Mouse (Mus musculus) MEL (cell line): Measurements from ENCODE around the gene Mlx. TPM values are rescaled to one million over a fixed set of nuclear protein-coding genes. Genes with fewer than 3 reads are reported as not detected.

Experiments
- DNase-seq: peaks from one replicate; pipeline ENCODE4 v3.0.0; 2011; ENCODE audit warnings: low read depth, low spot score
- H3K27ac ChIP-seq: 2 replicates; pipeline ENCODE4 v1.5.1; 2012; ENCODE audit warnings: low read depth, mild to moderate bottlenecking, control low read depth, low read length, moderate library complexity; ENCODE audit not compliant: control insufficient read depth
- H3K27me3 ChIP-seq, 2 experiments: fragments of 150-350 bp in 1 of 2; sonication (generic) in 1 of 2; 2 replicates each; pipeline ENCODE4 v1.6.1; 2012; ENCODE audit warnings: low read length in 2 of 2, mild to moderate bottlenecking in 2 of 2, improper control_type of control experiment in 1 of 2, moderate library complexity in 1 of 2; ENCODE audit not compliant: insufficient read depth in 2 of 2, control insufficient read depth in 1 of 2
- H3K36me3 ChIP-seq, 2 experiments: 2 replicates each; pipeline ENCODE4 v1.6.1; 2012 to 2014; ENCODE audit warnings: low read length in 2 of 2, improper control_type of control experiment in 1 of 2, inconsistent platforms in 1 of 2, mild to moderate bottlenecking in 1 of 2; ENCODE audit not compliant: insufficient read depth in 2 of 2, control insufficient read depth in 1 of 2
- H3K4me1 ChIP-seq, 2 experiments: fragments of 150-350 bp in 1 of 2; sonication (generic) in 1 of 2; 2 replicates each; pipeline ENCODE4 v1.6.1; 2012; ENCODE audit warnings: low read length in 2 of 2, improper control_type of control experiment in 1 of 2, mild to moderate bottlenecking in 1 of 2; ENCODE audit not compliant: insufficient read depth in 2 of 2, control insufficient read depth in 1 of 2
- H3K4me3 ChIP-seq, 2 experiments: fragments of 150-350 bp in 1 of 2; sonication (generic) in 1 of 2; 2 replicates each; pipeline ENCODE4 v1.5.1; 2012; ENCODE audit warnings: low read depth in 2 of 2, low read length in 2 of 2, mild to moderate bottlenecking in 2 of 2, moderate library complexity in 2 of 2, control low read depth in 1 of 2, improper control_type of control experiment in 1 of 2; ENCODE audit not compliant: control insufficient read depth in 1 of 2, insufficient read depth in 1 of 2
- H3K79me2 ChIP-seq: 2 replicates; pipeline ENCODE4 v1.6.1; 2012; ENCODE audit warnings: mild to moderate bottlenecking, low read length, moderate library complexity; ENCODE audit not compliant: control insufficient read depth, poor library complexity, insufficient read depth
- H3K9ac ChIP-seq: 2 replicates; pipeline ENCODE4 v1.6.1; 2012; ENCODE audit warnings: low read depth, mild to moderate bottlenecking, control low read depth, low read length, moderate library complexity; ENCODE audit not compliant: control insufficient read depth, poor library complexity, severe bottlenecking
- H3K9me3 ChIP-seq: fragments of 150-350 bp; sonication (generic); replicated peaks from 2 replicates; pipeline ENCODE4 v1.6.1; 2012; ENCODE audit warnings: mild to moderate bottlenecking, low read length, improper control_type of control experiment, moderate library complexity; ENCODE audit not compliant: insufficient read depth
- CHD1 ChIP-seq: IDR thresholded peaks from 2 replicates; pipeline ENCODE4 v1.6.1; 2012; ENCODE audit warnings: low read depth, mild to moderate bottlenecking, inconsistent platforms, low read length, improper control_type of control experiment
- CTCF ChIP-seq, 3 experiments: IDR thresholded peaks in 2 of 3; conservative IDR thresholded peaks in 1 of 3; 2 replicates each; pipeline ENCODE4 v1.5.1; 2011 to 2012; ENCODE audit warnings: low read length in 3 of 3, low read depth in 2 of 3, mild to moderate bottlenecking in 2 of 3, improper control_type of control experiment in 1 of 3, inconsistent platforms in 1 of 3, mixed read lengths in 1 of 3, moderate library complexity in 1 of 3; ENCODE audit not compliant: control insufficient read depth in 1 of 3, insufficient read depth in 1 of 3, poor library complexity in 1 of 3, severe bottlenecking in 1 of 3
- ELF1 ChIP-seq: IDR thresholded peaks from 2 replicates; pipeline ENCODE4 v1.6.1; 2014; ENCODE audit warnings: low read depth, mild to moderate bottlenecking, inconsistent platforms, low read length, improper control_type of control experiment, moderate library complexity
- EP300 ChIP-seq, 2 experiments: IDR thresholded peaks; 2 replicates each; pipeline ENCODE4 v1.6.1; 2011; ENCODE audit warnings: improper control_type of control experiment in 2 of 2, low read length in 2 of 2, low read depth in 1 of 2, mild to moderate bottlenecking in 1 of 2
- GABPA ChIP-seq: IDR thresholded peaks from 2 replicates; pipeline ENCODE4 v1.6.1; 2012; ENCODE audit warnings: low read depth, mild to moderate bottlenecking, inconsistent platforms, low read length, improper control_type of control experiment, moderate library complexity
- HCFC1 ChIP-seq: IDR thresholded peaks from 2 replicates; pipeline ENCODE4 v1.6.1; 2012; ENCODE audit warnings: low read depth, mild to moderate bottlenecking, inconsistent platforms, low read length, improper control_type of control experiment, moderate library complexity
- KAT2A ChIP-seq: conservative IDR thresholded peaks from 2 replicates; pipeline ENCODE4 v1.6.1; 2012; ENCODE audit warnings: low read depth, low read length, improper control_type of control experiment, inconsistent platforms
- MAFK ChIP-seq: IDR thresholded peaks from 2 replicates; pipeline ENCODE4 v1.6.1; 2011; ENCODE audit warnings: low read depth, mild to moderate bottlenecking, low read length, improper control_type of control experiment, borderline replicate concordance
- MEF2A ChIP-seq: IDR thresholded peaks from 2 replicates; pipeline ENCODE4 v1.6.1; 2014; ENCODE audit warnings: low read depth, mild to moderate bottlenecking, inconsistent platforms, low read length, improper control_type of control experiment; ENCODE audit not compliant: poor library complexity, insufficient replicate concordance, severe bottlenecking; ENCODE audit errors: extremely low read depth
- MYB ChIP-seq: IDR thresholded peaks from 2 replicates; pipeline ENCODE4 v1.6.1; 2011; ENCODE audit warnings: mild to moderate bottlenecking, low read depth, low read length, improper control_type of control experiment
- MYC ChIP-seq: IDR thresholded peaks from 2 replicates; pipeline ENCODE4 v1.6.1; 2011; ENCODE audit warnings: low read depth, mild to moderate bottlenecking, low read length, improper control_type of control experiment, moderate library complexity
- NELFE ChIP-seq: IDR thresholded peaks from 2 replicates; pipeline ENCODE4 v1.6.1; 2011; ENCODE audit warnings: low read depth, low read length, improper control_type of control experiment
- NRF1 ChIP-seq: IDR thresholded peaks from 2 replicates; pipeline ENCODE4 v1.6.1; 2014; ENCODE audit warnings: low read depth, mild to moderate bottlenecking, inconsistent platforms, low read length, improper control_type of control experiment, moderate library complexity; ENCODE audit not compliant: poor library complexity, insufficient read depth, severe bottlenecking
- POLR2A ChIP-seq, 2 experiments: IDR thresholded peaks; 2 replicates each; pipeline ENCODE4 v1.6.1; 2011 to 2012; ENCODE audit warnings: low read length in 2 of 2, mild to moderate bottlenecking in 2 of 2, control low read depth in 1 of 2, improper control_type of control experiment in 1 of 2, low read depth in 1 of 2, moderate library complexity in 1 of 2; ENCODE audit not compliant: control insufficient read depth in 1 of 2, insufficient read depth in 1 of 2, poor library complexity in 1 of 2
- RAD21 ChIP-seq: IDR thresholded peaks from 2 replicates; pipeline ENCODE4 v1.6.1; 2011; ENCODE audit warnings: mild to moderate bottlenecking, low read depth, low read length, improper control_type of control experiment
- RCOR1 ChIP-seq: IDR thresholded peaks from 2 replicates; pipeline ENCODE4 v1.6.1; 2012; ENCODE audit warnings: low read depth, mild to moderate bottlenecking, inconsistent platforms, low read length, improper control_type of control experiment
- SMC3 ChIP-seq: IDR thresholded peaks from 2 replicates; pipeline ENCODE4 v1.6.1; 2011; ENCODE audit warnings: low read depth, low read length, improper control_type of control experiment
- TAL1 ChIP-seq: IDR thresholded peaks from 2 replicates; pipeline ENCODE4 v1.6.1; 2012; ENCODE audit warnings: mild to moderate bottlenecking, inconsistent platforms, low read length, moderate library complexity, mixed read lengths
- TCF12 ChIP-seq: IDR thresholded peaks from 2 replicates; pipeline ENCODE4 v1.6.1; 2014; ENCODE audit warnings: low read depth, mild to moderate bottlenecking, inconsistent platforms, low read length, improper control_type of control experiment, moderate library complexity
- USF1 ChIP-seq: IDR thresholded peaks from 2 replicates; pipeline ENCODE4 v1.6.1; 2014; ENCODE audit warnings: low read depth, mild to moderate bottlenecking, inconsistent platforms, low read length, improper control_type of control experiment, moderate library complexity
- USF2 ChIP-seq, 2 experiments: IDR thresholded peaks; 2 replicates each; pipeline ENCODE4 v1.6.1; 2011 to 2012; ENCODE audit warnings: improper control_type of control experiment in 2 of 2, low read length in 2 of 2, borderline replicate concordance in 1 of 2, inconsistent platforms in 1 of 2, low read depth in 1 of 2, mild to moderate bottlenecking in 1 of 2; ENCODE audit not compliant: insufficient read depth in 1 of 2
- ZKSCAN1 ChIP-seq: IDR thresholded peaks from 2 replicates; pipeline ENCODE4 v1.6.1; 2012; ENCODE audit warnings: low read depth, mild to moderate bottlenecking, inconsistent platforms, low read length, improper control_type of control experiment, moderate library complexity
- ZNF384 ChIP-seq: IDR thresholded peaks from 2 replicates; pipeline ENCODE4 v1.6.1; 2012; ENCODE audit warnings: low read depth, mild to moderate bottlenecking, inconsistent platforms, low read length, improper control_type of control experiment
- polyA plus RNA-seq, 2 experiments: library from polyadenylated mRNA; stranded (reverse) in 1 of 2; unstranded in 1 of 2; fragments of >175 nt in 1 of 2; fragments of >200 nt in 1 of 2; gene quantifications; 2 replicates each; pipeline versions ENCODE4 v1.2.1 to v1.2.4; 2012; ENCODE audit warnings: low replicate concordance in 2 of 2, low read depth in 1 of 2; ENCODE audit not compliant: insufficient read length in 2 of 2, insufficient read depth in 1 of 2, missing spikeins in 1 of 2
- total RNA-seq: library from RNA; depleted of rRNA; stranded (reverse); fragments of 300-350 nt; gene quantifications from 2 replicates; pipeline ENCODE4 v1.2.3, GENCODE M21; 2012

Gene Mlx
- total and polyA plus RNA-seq, 3 experiments, result 57.5 to 75.9 TPM; not detected in 1

GRCm38 (mm10) chr11:101137000-101137399 lies 49.9 kb downstream of the Mlx start:
- H3K9ac ChIP-seq, result no peak overlapping the region
- peaks cover 0 to 3% of the 10 kb centered on the region in 2 experiments; a peak in 1 of 4 replicates for H3K27me3 ChIP-seq
- H3K27ac ChIP-seq, result no peak overlapping the region
- no peak for TF ChIP-seq USF1
- TF ChIP-seq ZKSCAN1, result no peak
- TF ChIP-seq RAD21, result no peak
- TF ChIP-seq ELF1, result no peak
- TF ChIP-seq MAFK, result no peak
- no peak for TF ChIP-seq TCF12
- no peak for TF ChIP-seq CHD1
- TF ChIP-seq RCOR1, result no peak
- TF ChIP-seq GABPA, result no peak
- TF ChIP-seq USF2 (IDR thresholded peaks at IDR 0.05; ENCODE audit: borderline replicate concordance in 1 of 2, insufficient read depth in 1 of 2, low read depth in 1 of 2, low read length in 2 of 2), result no peak
- no peak for TF ChIP-seq POLR2A (IDR thresholded peaks at IDR 0.05; ENCODE audit: control insufficient read depth in 1 of 2, insufficient read depth in 1 of 2, low read depth in 1 of 2, low read length in 2 of 2, poor library complexity in 1 of 2)
- no peak overlapping the region for H3K4me3 ChIP-seq
- peaks cover 0 to 3% of the 10 kb centered on the region in 2 experiments; a peak in 1 of 4 replicates for H3K36me3 ChIP-seq
- no peaks in the 10 kb centered on the region for H3K9me3 ChIP-seq
- DNase-seq, result no peak
- H3K4me1 ChIP-seq, result peaks cover 0 to 18% of the 10 kb centered on the region in 2 experiments; a peak in 2 of 4 replicates
- no peaks in the 10 kb centered on the region for H3K79me2 ChIP-seq

GRCm38 (mm10) chr11:101138536-101139181 lies 51.6 kb downstream of the Mlx start:
- peak overlapping the region; percentile 46 to 68 for H3K4me3 ChIP-seq
- no peaks in the 10 kb centered on the region for H3K9me3 ChIP-seq
- TF ChIP-seq HCFC1 (no peak), ELF1 (peak; percentile 61; the same call in 1 of the 2 replicates)
- peak overlapping the region; percentile 35 for H3K9ac ChIP-seq
- peaks cover 0 to 15% of the 10 kb centered on the region in 2 experiments; a peak in 1 of 4 replicates for H3K4me1 ChIP-seq
- DNase-seq, result peak; percentile 65
- no peaks in the 10 kb centered on the region for H3K79me2 ChIP-seq
- no peak overlapping the region for H3K27ac ChIP-seq
- peaks cover 0 to 6% of the 10 kb centered on the region in 2 experiments; a peak in 2 of 4 replicates for H3K27me3 ChIP-seq
- no peaks in the 10 kb centered on the region for H3K36me3 ChIP-seq

GRCm38 (mm10) chr11:101140164-101140819 lies 53.2 kb downstream of the Mlx start:
- Histone ChIP-seq H3K4me3 (no peak overlapping the region), H3K27me3 (peaks cover 0 to 6% of the 10 kb centered on the region in 2 experiments; a peak in 2 of 4 replicates)
- TF ChIP-seq KAT2A (no peak), NRF1 (no peak), RCOR1 (no peak), MYB (no peak), MYC (no peak), MEF2A (no peak), TAL1 (no peak), CTCF (IDR thresholded peaks at IDR 0.05 in 2 of 3, conservative IDR thresholded peaks at IDR 0.05 in 1 of 3; ENCODE audit: control insufficient read depth in 1 of 3, insufficient read depth in 1 of 3, low read depth in 2 of 3, low read length in 3 of 3, poor library complexity in 1 of 3, severe bottlenecking in 1 of 3) (no peak), USF1 (no peak), ZNF384 (no peak), NELFE (no peak), SMC3 (no peak), MAFK (no peak), EP300 (IDR thresholded peaks at IDR 0.05; ENCODE audit: low read depth in 1 of 2, low read length in 2 of 2) (no peak), ELF1 (no peak)

More at GRCm38 (mm10) chr11:101140164-101140819, 53.2 kb downstream of the Mlx start:
- Histone ChIP-seq H3K9ac (no peak overlapping the region), H3K36me3 (no peaks in the 10 kb centered on the region), H3K4me1 (peaks cover 0 to 19% of the 10 kb centered on the region in 2 experiments; a peak in 1 of 4 replicates), H3K27ac (no peak overlapping the region), H3K79me2 (no peaks in the 10 kb centered on the region), H3K9me3 (no peaks in the 10 kb centered on the region)
- DNase-seq, result no peak
